Mouse (Mus musculus) midbrain, embryonic 15.5 days (tissue): ENCODE data around the gene Trim30a. TPM values are rescaled to one million over a fixed set of nuclear protein-coding genes. Genes with fewer than 3 reads are reported as not detected.

Experiments used
- ATAC-seq: fragments of 200-750 bp; cut with Nextera tagmentation; replicated peaks from 2 replicates; pipeline ENCODE4 v1.8.0; 2017; ENCODE audit warnings: moderate TSS enrichment
- H3K27ac ChIP-seq: fragments of 300-500 bp; sonication (generic); 2 replicates; pipeline ENCODE4 v1.5.1; 2015; ENCODE audit warnings: mild to moderate bottlenecking, inconsistent platforms
- H3K27me3 ChIP-seq: fragments of 300-500 bp; sonication (generic); replicated peaks from 2 replicates; pipeline ENCODE4 v1.6.1; 2015; ENCODE audit warnings: inconsistent platforms
- H3K36me3 ChIP-seq: fragments of 300-500 bp; sonication (generic); replicated peaks from 2 replicates; pipeline ENCODE4 v1.6.1; 2015; ENCODE audit warnings: inconsistent platforms
- H3K4me1 ChIP-seq: fragments of 300-500 bp; sonication (generic); 2 replicates; pipeline ENCODE4 v1.6.1; 2015; ENCODE audit warnings: inconsistent platforms
- H3K4me2 ChIP-seq: fragments of 300-500 bp; sonication (generic); 2 replicates; pipeline ENCODE4 v1.6.1; 2015; ENCODE audit warnings: inconsistent platforms, mild to moderate bottlenecking, moderate library complexity
- H3K4me3 ChIP-seq: fragments of 300-500 bp; sonication (generic); 2 replicates; pipeline ENCODE4 v1.5.1; 2015; ENCODE audit warnings: mild to moderate bottlenecking, inconsistent platforms
- H3K9ac ChIP-seq: fragments of 300-500 bp; sonication (generic); 2 replicates; pipeline ENCODE4 v1.6.1; 2015; ENCODE audit warnings: mild to moderate bottlenecking, inconsistent platforms
- H3K9me3 ChIP-seq: fragments of 300-500 bp; sonication (generic); 2 replicates; pipeline ENCODE4 v1.6.1; 2016; ENCODE audit warnings: inconsistent platforms
- polyA plus RNA-seq: library from polyadenylated mRNA; unstranded; fragments of >200 nt; fragmentation: Nextera tagmentation; extraction: Ambion mirVana; gene quantifications from 2 replicates; pipeline ENCODE4 v1.2.1, GENCODE M21; 2015

Trim30a gene
- polyA plus RNA-seq, 1 experiment from 2014 or later, result 0.92 TPM

DNA sequence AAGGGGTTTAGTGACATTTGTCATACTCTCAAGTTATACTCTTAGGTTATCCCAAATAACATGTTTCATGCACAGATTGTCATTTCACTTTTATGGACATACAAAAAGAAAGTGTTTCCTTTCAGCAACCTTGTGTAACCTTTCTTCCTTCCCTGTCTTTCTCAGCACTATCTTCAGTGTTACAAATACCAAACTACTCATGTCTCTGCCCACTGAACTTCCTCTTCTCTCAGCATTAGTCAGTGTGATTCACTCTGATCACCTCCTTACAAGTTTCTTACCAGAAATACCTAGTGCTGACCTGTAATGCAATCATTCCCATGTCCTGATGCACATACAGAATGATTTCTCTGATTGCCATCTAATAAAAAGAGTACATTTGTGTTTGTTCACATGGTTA is 98.7 kb downstream of the Trim30a start:
- H3K9me3 ChIP-seq, result no peaks in the 10 kb centered on the region
- H3K4me3 ChIP-seq, result no peak overlapping the region
- no peak for ATAC-seq
- no peaks in the 10 kb centered on the region for H3K27me3 ChIP-seq
- no peaks in the 10 kb centered on the region for H3K4me1 ChIP-seq
- no peak overlapping the region for H3K9ac ChIP-seq
- no peak overlapping the region for H3K4me2 ChIP-seq
- no peak overlapping the region for H3K27ac ChIP-seq
- H3K36me3 ChIP-seq, result no peaks in the 10 kb centered on the region

Other genes with a start within 250 kb of the Trim30a start
- gene Trim6, start 246.4 kb downstream of the Trim30a start, polyA plus RNA-seq, result 0.24 and 0.31 TPM in 2 replicates
- gene Trim34a, start 220.7 kb downstream of the Trim30a start, polyA plus RNA-seq, result 0.94 and 1.2 TPM in 2 replicates
- gene Trim5, start 177.1 kb downstream of the Trim30a start, polyA plus RNA-seq, result 0.15 and 0.30 TPM in 2 replicates
- 1.3 and 2.1 TPM in 2 replicates for gene Trim12a, start 149.7 kb downstream of the Trim30a start, polyA plus RNA-seq
- not detected in 2 replicates for gene Trim34b, start 135.7 kb downstream of the Trim30a start, polyA plus RNA-seq
- gene Trim12c, start 111.8 kb downstream of the Trim30a start, polyA plus RNA-seq, result 1.5 and 2.0 TPM in 2 replicates
- 0.05 TPM in 1 of 2 replicates, not detected in the other for gene Trim30b, start 95.3 kb downstream of the Trim30a start, polyA plus RNA-seq
- gene Trim30c, start 64.4 kb downstream of the Trim30a start, polyA plus RNA-seq, result 0.15 and 0.19 TPM in 2 replicates
- 0.45 and 0.50 TPM in 2 replicates for gene Trim30d, start 42.7 kb upstream of the Trim30a start, polyA plus RNA-seq
- not detected in 2 replicates for gene Olfr651, start 84.9 kb upstream of the Trim30a start, polyA plus RNA-seq
- gene Olfr652, start 95.7 kb upstream of the Trim30a start, polyA plus RNA-seq, result 0.04 TPM in 1 of 2 replicates, not detected in the other
- not detected in 2 replicates for gene Olfr653, start 112.1 kb upstream of the Trim30a start, polyA plus RNA-seq
- not detected in 2 replicates for gene Olfr654, start 121.8 kb upstream of the Trim30a start, polyA plus RNA-seq
- not detected in 2 replicates for gene Olfr655, start 136.6 kb upstream of the Trim30a start, polyA plus RNA-seq
- not detected in 2 replicates for gene Olfr656, start 148.8 kb upstream of the Trim30a start, polyA plus RNA-seq
- not detected in 2 replicates for gene Olfr657, start 159.6 kb upstream of the Trim30a start, polyA plus RNA-seq
- 0.10 and 0.11 TPM in 2 replicates for gene Olfr658, start 182.1 kb upstream of the Trim30a start, polyA plus RNA-seq
- gene Olfr659, start 201.6 kb upstream of the Trim30a start, polyA plus RNA-seq, result not detected in 2 replicates
- not detected in 2 replicates for gene Olfr661, start 221.3 kb upstream of the Trim30a start, polyA plus RNA-seq